Mouse (Mus musculus): ENCODE measurements around the gene Krt36. TPM values are rescaled to one million over a fixed set of nuclear protein-coding genes. Genes with fewer than 3 reads are reported as not detected.

The Krt36 gene
- total RNA-seq, 2 experiments from 2014 or later: not detected

- no peak for ATAC-seq (replicated peaks; ENCODE audit: low FRiP score, poor library complexity, severe bottlenecking)
Observed at GRCm38 (mm10) chr11:100096141-100096540, 9.3 kb downstream of the Krt36 start, which contains the start of gene Krt35. TSS of gene Krt35 (minus strand) at chr11:100096241.

- no peak for ATAC-seq (replicated peaks; ENCODE audit: low FRiP score, poor library complexity, severe bottlenecking)
Observed at GRCm38 (mm10) chr11:100088378-100089025, 16.9 kb downstream of the Krt36 start.

GRCm38 (mm10) chr11:100087861-100088260, 17.6 kb downstream of the Krt36 start, which contains the start of gene Krt32:
TSS of gene Krt32 (minus strand) at chr11:100088226.
- ATAC-seq (replicated peaks; ENCODE audit: low FRiP score, poor library complexity, severe bottlenecking): no peak

GRCm38 (mm10) chr11:100073873-100074272, 31.6 kb downstream of the Krt36 start:
- no peak for ATAC-seq (replicated peaks; ENCODE audit: low FRiP score, poor library complexity, severe bottlenecking)

- ATAC-seq (replicated peaks; ENCODE audit: low FRiP score, poor library complexity, severe bottlenecking): no peak
Observed at GRCm38 (mm10) chr11:100067293-100068036, 38.0 kb downstream of the Krt36 start.

GRCm38 (mm10) chr11:100066236-100067010, 39.0 kb downstream of the Krt36 start:
- ATAC-seq (replicated peaks; ENCODE audit: low FRiP score, poor library complexity, severe bottlenecking): no peak

- no peak for ATAC-seq (replicated peaks; ENCODE audit: low FRiP score, poor library complexity, severe bottlenecking)
Observed at GRCm38 (mm10) chr11:100058875-100059274, 46.6 kb downstream of the Krt36 start.

- no peak for ATAC-seq (replicated peaks; ENCODE audit: low FRiP score, poor library complexity, severe bottlenecking)
Observed at GRCm38 (mm10) chr11:100055686-100056655, 49.5 kb downstream of the Krt36 start.

Other genes with a start within 250 kb of the Krt36 start
- not detected in 2 replicates for gene Gm11568, start 247.7 kb downstream of the Krt36 start, total RNA-seq (2015; ENCODE audit: low replicate concordance)
- not detected in 2 replicates for gene Gm11568, start 247.7 kb downstream of the Krt36 start, total RNA-seq (2017; ENCODE audit: low replicate concordance)
- gene Gm11559, start 241.2 kb downstream of the Krt36 start, total RNA-seq (2015; ENCODE audit: low replicate concordance): not detected in 2 replicates
- 1.3 TPM in 1 of 2 replicates, not detected in the other for gene Gm11559, start 241.2 kb downstream of the Krt36 start, total RNA-seq (2017; ENCODE audit: low replicate concordance)
- not detected in 2 replicates for gene Krtap9-1, start 232.2 kb downstream of the Krt36 start, total RNA-seq (2015; ENCODE audit: low replicate concordance)
- gene Krtap9-1, start 232.2 kb downstream of the Krt36 start, total RNA-seq (2017; ENCODE audit: low replicate concordance): not detected in 2 replicates
- not detected in 2 replicates for gene Gm11567, start 226.4 kb downstream of the Krt36 start, total RNA-seq (2015; ENCODE audit: low replicate concordance)
- gene Gm11567, start 226.4 kb downstream of the Krt36 start, total RNA-seq (2017; ENCODE audit: low replicate concordance): not detected in 2 replicates
- gene Krtap31-1, start 197.7 kb downstream of the Krt36 start, total RNA-seq (2015; ENCODE audit: low replicate concordance): not detected in 2 replicates
- gene Krtap31-1, start 197.7 kb downstream of the Krt36 start, total RNA-seq (2017; ENCODE audit: low replicate concordance): not detected in 2 replicates
- gene Gm11565, start 190.9 kb downstream of the Krt36 start, total RNA-seq (2015; ENCODE audit: low replicate concordance): not detected in 2 replicates
- gene Gm11565, start 190.9 kb downstream of the Krt36 start, total RNA-seq (2017; ENCODE audit: low replicate concordance): not detected in 2 replicates
- gene Krtap31-2, start 169.3 kb downstream of the Krt36 start, total RNA-seq (2015; ENCODE audit: low replicate concordance): not detected in 2 replicates
- gene Krtap31-2, start 169.3 kb downstream of the Krt36 start, total RNA-seq (2017; ENCODE audit: low replicate concordance): not detected in 2 replicates
- gene Krtap9-5, start 157.2 kb downstream of the Krt36 start, total RNA-seq (2015; ENCODE audit: low replicate concordance): not detected in 2 replicates
- gene Krtap9-5, start 157.2 kb downstream of the Krt36 start, total RNA-seq (2017; ENCODE audit: low replicate concordance): not detected in 2 replicates
- gene Krtap29-1, start 126.6 kb downstream of the Krt36 start, total RNA-seq (2015; ENCODE audit: low replicate concordance): not detected in 2 replicates
- not detected in 2 replicates for gene Krtap29-1, start 126.6 kb downstream of the Krt36 start, total RNA-seq (2017; ENCODE audit: low replicate concordance)
- not detected in 2 replicates for gene Krtap16-1, start 119.0 kb downstream of the Krt36 start, total RNA-seq (2015; ENCODE audit: low replicate concordance)
- not detected in 2 replicates for gene Krtap16-1, start 119.0 kb downstream of the Krt36 start, total RNA-seq (2017; ENCODE audit: low replicate concordance)
- gene Krtap17-1, start 111.6 kb downstream of the Krt36 start, total RNA-seq (2015; ENCODE audit: low replicate concordance): not detected in 2 replicates
- not detected in 2 replicates for gene Krtap17-1, start 111.6 kb downstream of the Krt36 start, total RNA-seq (2017; ENCODE audit: low replicate concordance)
- not detected in 2 replicates for gene Krt33a, start 89.4 kb downstream of the Krt36 start, total RNA-seq (2015; ENCODE audit: low replicate concordance)
- gene Krt33a, start 89.4 kb downstream of the Krt36 start, total RNA-seq (2017; ENCODE audit: low replicate concordance): not detected in 2 replicates
- gene Krt33b, start 75.8 kb downstream of the Krt36 start, total RNA-seq (2015; ENCODE audit: low replicate concordance): not detected in 2 replicates
- gene Krt33b, start 75.8 kb downstream of the Krt36 start, total RNA-seq (2017; ENCODE audit: low replicate concordance): not detected in 2 replicates
- not detected in 2 replicates for gene Krt34, start 64.1 kb downstream of the Krt36 start, total RNA-seq (2015; ENCODE audit: low replicate concordance)
- gene Krt34, start 64.1 kb downstream of the Krt36 start, total RNA-seq (2017; ENCODE audit: low replicate concordance): not detected in 2 replicates
- not detected in 2 replicates for gene Krt31, start 55.1 kb downstream of the Krt36 start, total RNA-seq (2015; ENCODE audit: low replicate concordance)
- gene Krt31, start 55.1 kb downstream of the Krt36 start, total RNA-seq (2017; ENCODE audit: low replicate concordance): not detected in 2 replicates
- not detected in 2 replicates for gene Krt32, start 17.4 kb downstream of the Krt36 start, total RNA-seq (2015; ENCODE audit: low replicate concordance)
- not detected in 2 replicates for gene Krt32, start 17.4 kb downstream of the Krt36 start, total RNA-seq (2017; ENCODE audit: low replicate concordance)
- gene Krt35, start 9.4 kb downstream of the Krt36 start, total RNA-seq (2015; ENCODE audit: low replicate concordance): not detected in 2 replicates
- gene Krt35, start 9.4 kb downstream of the Krt36 start, total RNA-seq (2017; ENCODE audit: low replicate concordance): not detected in 2 replicates
- not detected in 2 replicates for gene Krt13, start 15.9 kb upstream of the Krt36 start, total RNA-seq (2015; ENCODE audit: low replicate concordance)
- gene Krt13, start 15.9 kb upstream of the Krt36 start, total RNA-seq (2017; ENCODE audit: low replicate concordance): not detected in 2 replicates
- gene Krt15, start 30.3 kb upstream of the Krt36 start, total RNA-seq (2015; ENCODE audit: low replicate concordance): not detected in 2 replicates
- not detected in 2 replicates for gene Krt15, start 30.3 kb upstream of the Krt36 start, total RNA-seq (2017; ENCODE audit: low replicate concordance)
- not detected in 2 replicates for gene Krt19, start 43.0 kb upstream of the Krt36 start, total RNA-seq (2015; ENCODE audit: low replicate concordance)
- not detected in 2 replicates for gene Krt19, start 43.0 kb upstream of the Krt36 start, total RNA-seq (2017; ENCODE audit: low replicate concordance)
- not detected in 2 replicates for gene Krt9, start 87.6 kb upstream of the Krt36 start, total RNA-seq (2015; ENCODE audit: low replicate concordance)
- gene Krt9, start 87.6 kb upstream of the Krt36 start, total RNA-seq (2017; ENCODE audit: low replicate concordance): 0.28 TPM in 1 of 2 replicates, not detected in the other
- gene Krt14, start 101.9 kb upstream of the Krt36 start, total RNA-seq (2015; ENCODE audit: low replicate concordance): not detected in 2 replicates
- not detected in 2 replicates for gene Krt14, start 101.9 kb upstream of the Krt36 start, total RNA-seq (2017; ENCODE audit: low replicate concordance)
- not detected in 2 replicates for gene Krt16, start 143.3 kb upstream of the Krt36 start, total RNA-seq (2015; ENCODE audit: low replicate concordance)
- not detected in 2 replicates for gene Krt16, start 143.3 kb upstream of the Krt36 start, total RNA-seq (2017; ENCODE audit: low replicate concordance)
- gene Krt17, start 155.4 kb upstream of the Krt36 start, total RNA-seq (2015; ENCODE audit: low replicate concordance): not detected in 2 replicates
- not detected in 2 replicates for gene Krt17, start 155.4 kb upstream of the Krt36 start, total RNA-seq (2017; ENCODE audit: low replicate concordance)
- gene Krt42, start 164.2 kb upstream of the Krt36 start, total RNA-seq (2015; ENCODE audit: low replicate concordance): not detected in 2 replicates
- not detected in 2 replicates for gene Krt42, start 164.2 kb upstream of the Krt36 start, total RNA-seq (2017; ENCODE audit: low replicate concordance)
- 580 and 688 TPM in 2 replicates for gene Eif1, start 214.3 kb upstream of the Krt36 start, total RNA-seq (2015; ENCODE audit: low replicate concordance)
- 168 and 350 TPM in 2 replicates for gene Eif1, start 214.3 kb upstream of the Krt36 start, total RNA-seq (2017; ENCODE audit: low replicate concordance)
- not detected in 2 replicates for gene Gast, start 228.8 kb upstream of the Krt36 start, total RNA-seq (2015; ENCODE audit: low replicate concordance)
- gene Gast, start 228.8 kb upstream of the Krt36 start, total RNA-seq (2017; ENCODE audit: low replicate concordance): not detected in 2 replicates